Mouse (Mus musculus): Measurements from ENCODE around the gene Zbtb20. TPM values are rescaled to one million over a fixed set of nuclear protein-coding genes. Genes with fewer than 3 reads are reported as not detected.

The Zbtb20 gene
- polyA plus RNA-seq (2012) = 1.5 and 2.4 TPM in 2 replicates

DNA sequence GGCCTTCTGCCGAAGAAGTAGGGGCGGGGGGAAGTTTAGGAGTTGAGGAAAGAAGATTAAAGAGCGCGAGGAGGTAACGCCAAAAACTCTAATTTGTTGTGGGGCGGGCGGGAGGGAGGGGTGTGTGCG lies at the start of gene Zbtb20:
Zbtb20 (plus strand) TSS at position 30 of the 129 bp plus-strand sequence.

DNA sequence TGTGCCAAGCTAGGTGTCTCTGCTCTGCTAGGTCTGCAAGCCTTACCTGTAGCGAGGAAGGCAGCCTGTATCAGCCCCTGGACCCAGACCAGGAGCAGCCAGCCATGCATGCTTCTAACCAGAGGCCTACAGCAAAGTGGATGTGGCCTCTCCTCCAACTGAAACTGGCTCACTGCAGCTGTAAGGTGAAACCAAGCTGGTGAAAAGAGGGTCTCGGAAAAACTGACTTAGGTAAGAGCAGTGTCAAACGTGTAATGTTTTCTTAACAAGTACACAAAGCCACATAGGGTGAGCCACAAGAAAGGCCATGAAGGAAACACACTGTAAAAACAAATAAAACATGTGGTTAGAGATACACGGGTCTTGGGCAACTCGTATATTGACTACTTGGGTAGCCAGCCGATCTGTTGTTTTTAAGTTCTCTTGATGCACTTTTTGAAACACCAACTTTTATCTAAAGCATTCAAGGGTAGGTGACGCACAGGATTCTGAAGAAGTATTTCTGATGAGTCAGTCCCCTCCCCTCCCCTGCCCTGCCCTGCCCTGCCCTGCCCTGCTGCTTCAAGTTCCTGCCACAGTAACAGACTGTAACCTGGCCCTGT lies 788.4 kb downstream of the Zbtb20 start, which contains the start of gene Tigit:
Tigit (minus strand) TSS at position 169 of the 602 bp plus-strand sequence.

